Mouse (Mus musculus): Measurements from ENCODE around the gene Zfp318. TPM values are rescaled to one million over a fixed set of nuclear protein-coding genes. Genes with fewer than 3 reads are reported as not detected.

Gene Zfp318
- 10 to 100 TPM; 57.4 to 70.5 TPM for total RNA-seq (2021)
- long read RNA-seq, experiment 1, full-length matches to known transcripts = 9 of 19 reads
- long read RNA-seq, experiment 1, partial matches to known transcripts = 3 of 19 reads
- long read RNA-seq, experiment 1, other reads (novel, unspliced or antisense) = 7 of 19 reads
- long read RNA-seq, experiment 2, transcript Zfp318-204 (8 exons, 3,936 nt) = major isoform, 11 of 22 reads
- long read RNA-seq, experiment 2, partial matches to known transcripts = 3 of 22 reads
- long read RNA-seq, experiment 2, other reads (novel, unspliced or antisense) = 7 of 22 reads

- Histone ChIP-seq H3K27ac (peak within 1 kb of the TSS; percentile 89), H3K4me3 (peak within 1 kb of the TSS; percentile 82)
- peak; percentile 96 to 97 for DNase-seq (ENCODE audit: low spot score in 2 of 2)
- peak; percentile 39 for TF ChIP-seq CTCF (conservative IDR thresholded peaks at IDR 0.05)
Measured at GRCm38 (mm10) chr17:46383294-46384060, at the start of gene Zfp318. Zfp318 (plus strand) TSS chr17:46383731.

- TF ChIP-seq CTCF (conservative IDR thresholded peaks at IDR 0.05) = peak; percentile 69
- H3K27ac ChIP-seq = no peak overlapping the region
Measured at GRCm38 (mm10) chr17:46336475-46336874, 47.1 kb upstream of the Zfp318 start.

DNA sequence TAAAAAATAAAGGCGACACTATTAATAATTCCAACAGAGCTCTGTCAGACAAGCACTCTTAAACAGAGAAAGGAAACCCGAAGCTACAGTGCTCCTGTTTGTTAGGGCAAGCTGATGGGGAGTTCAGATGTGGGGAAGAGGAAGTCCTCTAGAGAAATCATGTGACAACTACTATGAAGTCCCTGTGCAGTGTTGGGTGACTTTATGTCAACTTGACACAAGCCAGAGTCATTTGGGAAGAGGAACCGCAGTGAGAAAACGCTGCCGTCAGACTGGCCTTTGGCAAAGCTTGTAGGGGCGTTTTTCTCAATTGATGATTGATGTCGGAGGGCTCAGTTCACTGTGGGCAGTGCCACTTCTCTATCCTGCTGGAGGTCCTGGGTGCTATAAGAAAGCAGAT, 42.3 kb upstream of the Zfp318 start:
- Histone ChIP-seq H3K27ac (no peak overlapping the region), H3K4me3 (no peak overlapping the region)
- no peak for TF ChIP-seq CTCF (conservative IDR thresholded peaks at IDR 0.05)
- no peak for DNase-seq (ENCODE audit: low spot score in 2 of 2)

More at GRCm38 (mm10) chr17:46336475-46336874, 47.1 kb upstream of the Zfp318 start:
- no peak for DNase-seq (ENCODE audit: low spot score in 2 of 2)
- H3K4me3 ChIP-seq = no peak overlapping the region

GRCm38 (mm10) chr17:46351026-46351700, 32.4 kb upstream of the Zfp318 start:
- no peak for TF ChIP-seq CTCF (conservative IDR thresholded peaks at IDR 0.05)
- DNase-seq (ENCODE audit: low spot score in 2 of 2) = no peak
- Histone ChIP-seq H3K27ac (no peak overlapping the region), H3K4me3 (no peak overlapping the region)

DNA sequence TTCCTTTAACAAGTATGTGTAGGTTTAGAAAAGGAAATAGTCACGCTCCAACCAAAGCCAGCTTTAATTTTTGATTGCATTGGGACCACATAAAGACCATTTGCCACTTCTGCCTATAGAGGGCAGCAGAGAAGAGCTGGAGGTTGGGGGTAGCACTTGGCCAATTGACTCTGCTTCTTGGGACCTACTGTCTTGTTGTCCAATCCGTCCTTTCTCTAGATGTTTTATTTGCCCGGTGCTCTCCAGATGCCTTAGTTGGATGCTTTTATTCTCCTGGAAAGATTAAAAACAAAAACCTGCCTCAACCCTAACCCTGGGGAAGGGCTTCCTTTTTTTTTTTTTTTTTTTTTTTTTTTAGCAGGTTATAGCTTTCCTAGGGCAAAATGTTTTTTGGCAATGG, 11.7 kb upstream of the Zfp318 start:
- TF ChIP-seq CTCF (conservative IDR thresholded peaks at IDR 0.05) = peak; percentile 75
- no peak overlapping the region for H3K27ac ChIP-seq
- H3K4me3 ChIP-seq = no peak overlapping the region
- peak in 1 of 2 experiments; percentile 39 for DNase-seq (ENCODE audit: low spot score in 2 of 2)

- Histone ChIP-seq H3K4me3 (no peak overlapping the region), H3K27ac (no peak overlapping the region)
- TF ChIP-seq CTCF (conservative IDR thresholded peaks at IDR 0.05) = no peak
- no peak for DNase-seq (ENCODE audit: low spot score in 2 of 2)
Measured at GRCm38 (mm10) chr17:46378564-46378963, 5.0 kb upstream of the Zfp318 start.

DNA sequence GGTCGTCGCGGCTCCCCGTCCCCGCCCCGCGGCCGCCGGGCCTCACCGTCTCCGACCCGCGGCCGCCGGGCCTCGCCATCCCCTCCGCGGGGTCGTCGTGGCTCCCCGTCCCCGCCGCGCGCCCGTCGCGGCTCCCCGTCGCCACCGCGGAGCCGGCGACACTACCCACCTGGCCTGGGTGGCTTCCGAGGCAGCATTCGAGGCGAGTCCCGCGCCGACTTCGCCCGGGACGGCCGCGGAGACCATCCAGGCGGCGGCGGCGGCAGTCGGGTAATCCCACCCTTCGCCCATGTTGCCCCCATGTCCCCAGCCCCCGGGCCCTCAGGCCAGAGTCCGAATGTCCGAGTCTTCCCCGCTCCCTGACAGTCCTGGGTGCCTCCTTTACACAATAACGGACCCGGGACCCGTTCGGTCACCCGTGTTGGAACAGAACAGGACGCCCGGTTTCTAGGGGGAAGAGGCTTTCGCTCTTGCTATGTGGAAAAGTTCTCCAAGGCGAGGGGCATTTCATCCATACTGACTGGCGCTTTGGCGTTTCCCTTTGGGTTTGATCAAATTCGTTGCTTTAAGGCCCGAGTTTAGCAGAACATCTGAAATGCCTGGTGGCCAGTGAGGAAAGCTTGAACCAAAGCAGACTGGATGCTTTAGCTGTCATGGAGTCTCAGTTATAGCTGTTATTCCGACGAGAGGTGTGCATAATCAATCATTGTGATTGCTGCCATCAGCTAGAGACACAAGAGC, 700 bp downstream of the Zfp318 start:
- no peak for TF ChIP-seq CTCF (conservative IDR thresholded peaks at IDR 0.05)
- Histone ChIP-seq H3K27ac (peak overlapping the region; percentile 89), H3K4me3 (peak overlapping the region; percentile 82)
- DNase-seq (ENCODE audit: low spot score in 2 of 2) = peak in 1 of 2 experiments; percentile 17

DNA sequence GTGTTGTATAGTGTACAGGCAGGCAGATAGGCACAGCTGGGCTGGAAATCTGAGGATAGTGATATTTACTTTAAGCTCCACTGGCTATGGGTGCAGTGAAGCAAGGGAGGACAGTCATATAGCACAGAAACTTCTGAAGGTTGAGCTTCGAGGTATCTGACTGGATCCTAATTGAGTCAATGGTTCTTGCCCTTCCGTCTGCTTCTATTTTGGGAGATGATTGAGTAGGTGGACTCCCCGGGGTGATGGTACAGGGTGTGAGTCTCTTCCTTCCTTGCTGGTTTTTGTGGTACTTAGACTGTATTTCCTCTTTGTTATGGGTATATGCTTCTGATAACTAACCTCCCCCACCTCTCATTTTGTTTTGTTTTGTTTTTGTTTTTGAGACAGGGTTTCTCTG, 4.7 kb downstream of the Zfp318 start:
- no peak for TF ChIP-seq CTCF (conservative IDR thresholded peaks at IDR 0.05)
- H3K27ac ChIP-seq = no peak overlapping the region
- no peak overlapping the region for H3K4me3 ChIP-seq
- DNase-seq (ENCODE audit: low spot score in 2 of 2) = no peak

GRCm38 (mm10) chr17:46393012-46393411, 9.5 kb downstream of the Zfp318 start:
- peak; percentile 80 for TF ChIP-seq CTCF (conservative IDR thresholded peaks at IDR 0.05)
- Histone ChIP-seq H3K4me3 (no peak overlapping the region), H3K27ac (no peak overlapping the region)
- peak; percentile 31 to 35 for DNase-seq (ENCODE audit: low spot score in 2 of 2)

GRCm38 (mm10) chr17:46394631-46395030, 11.1 kb downstream of the Zfp318 start:
- no peak for DNase-seq (ENCODE audit: low spot score in 2 of 2)
- H3K4me3 ChIP-seq = no peak overlapping the region
- no peak for TF ChIP-seq CTCF (conservative IDR thresholded peaks at IDR 0.05)
- H3K27ac ChIP-seq = no peak overlapping the region

DNA sequence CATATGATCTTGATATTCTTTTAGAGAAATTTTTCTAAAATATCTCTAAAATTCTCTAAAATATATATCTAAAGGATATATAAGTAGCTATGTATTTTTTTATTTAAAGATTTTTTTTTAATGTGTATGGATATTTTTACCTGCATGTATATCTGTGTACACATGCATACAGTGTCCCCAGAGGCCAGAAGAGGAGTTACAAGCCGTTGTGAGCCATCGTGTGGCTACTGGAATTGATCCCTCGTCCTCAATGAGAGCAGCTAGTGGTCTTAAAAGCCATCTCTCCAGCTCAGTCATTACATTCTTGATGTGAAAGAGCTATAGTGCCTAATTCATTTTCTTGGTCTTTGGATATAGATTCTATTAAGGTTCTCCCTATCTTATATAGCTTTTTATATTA, 24.9 kb downstream of the Zfp318 start:
- no peak for DNase-seq (ENCODE audit: low spot score in 2 of 2)
- Histone ChIP-seq H3K4me3 (no peak overlapping the region), H3K27ac (no peak overlapping the region)
- TF ChIP-seq CTCF (conservative IDR thresholded peaks at IDR 0.05) = peak; percentile 82

DNA sequence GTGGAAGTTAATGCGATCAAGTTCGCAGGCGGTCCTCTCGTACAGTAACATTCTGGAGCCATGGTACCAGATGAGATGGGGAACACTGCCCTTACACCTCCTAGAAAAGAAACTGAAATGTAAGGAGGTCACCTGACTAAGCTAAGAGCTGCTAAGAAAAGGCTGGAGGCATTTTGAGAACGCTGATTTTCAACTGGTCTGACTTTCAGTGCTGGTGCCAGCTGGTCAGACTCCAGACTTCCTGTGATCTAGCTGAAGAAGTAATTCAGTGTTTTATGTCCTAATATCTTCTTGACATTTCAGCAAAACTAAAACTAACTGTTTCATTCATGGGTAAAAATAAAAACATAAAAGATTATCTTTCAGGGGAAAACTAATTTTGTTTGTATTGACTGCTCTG, 35.1 kb downstream of the Zfp318 start:
- no peak for TF ChIP-seq CTCF (conservative IDR thresholded peaks at IDR 0.05)
- H3K27ac ChIP-seq = 0 out of 2 replicates have a peak overlapping the region, but pooled peaks have one; percentile 14
- H3K4me3 ChIP-seq = no peak overlapping the region
- no peak for DNase-seq (ENCODE audit: low spot score in 2 of 2)
